Mouse (Mus musculus) heart, postnatal 0 days (tissue): ENCODE results near the gene Neurod2. TPM values are rescaled to one million over a fixed set of nuclear protein-coding genes. Genes with fewer than 3 reads are reported as not detected.

ENCODE experiments used
- ATAC-seq: fragments of 200-750 bp; cut with Nextera tagmentation; 2 replicates; pipeline ENCODE4 v1.8.0; 2017; ENCODE audit warnings: low read depth, moderate number of reproducible peaks, moderate library complexity; ENCODE audit not compliant: insufficient read depth
- DNase-seq: peaks from one replicate; pipeline ENCODE4 v3.0.0-alpha.2; 2016; ENCODE audit warnings: low spot score
- H3K27ac ChIP-seq: fragments of 300-500 bp; sonication (generic); 2 replicates; pipeline ENCODE4 v1.5.1; 2014; ENCODE audit warnings: low read depth, mild to moderate bottlenecking
- H3K27me3 ChIP-seq: fragments of 300-500 bp; sonication (generic); 2 replicates; pipeline ENCODE4 v1.6.1; 2014; ENCODE audit warnings: low read length, mixed read lengths; ENCODE audit not compliant: control insufficient read depth, insufficient read depth
- H3K36me3 ChIP-seq: fragments of 300-500 bp; sonication (generic); replicated peaks from 2 replicates; pipeline ENCODE4 v1.6.1; 2014; ENCODE audit warnings: low read length, mixed read lengths; ENCODE audit not compliant: control insufficient read depth, insufficient read depth
- H3K4me1 ChIP-seq: fragments of 300-500 bp; sonication (generic); 2 replicates; pipeline ENCODE4 v1.6.1; 2014; ENCODE audit warnings: antibody characterized with exemption; ENCODE audit not compliant: control insufficient read depth, insufficient read depth
- H3K4me2 ChIP-seq: fragments of 300-500 bp; sonication (generic); 2 replicates; pipeline ENCODE4 v1.6.1; 2014; ENCODE audit warnings: low read depth, mild to moderate bottlenecking, low read length, moderate library complexity
- H3K4me3 ChIP-seq: fragments of 300-500 bp; sonication (generic); 2 replicates; pipeline ENCODE4 v1.5.1; 2014; ENCODE audit warnings: low read depth, low read length
- H3K9ac ChIP-seq: fragments of 300-500 bp; sonication (generic); replicated peaks from 2 replicates; pipeline ENCODE4 v1.6.1; 2014; ENCODE audit warnings: low read depth, low read length, mixed read lengths
- H3K9me3 ChIP-seq: fragments of 300-500 bp; sonication (generic); replicated peaks from 2 replicates; pipeline ENCODE4 v1.6.1; 2016; ENCODE audit warnings: low read length; ENCODE audit not compliant: control insufficient read depth
- CTCF ChIP-seq: IDR thresholded peaks from 2 replicates; pipeline ENCODE4 v1.5.1; 2016; ENCODE audit warnings: antibody characterized with exemption, control low read depth, low read depth
- EP300 ChIP-seq: IDR thresholded peaks from 2 replicates; pipeline ENCODE4 v1.6.1; 2016; ENCODE audit warnings: antibody characterized with exemption, low read depth
- WGBS: fragments of 180-500 bp; shearing (Covaris S2); extraction: QIAGEN DNeasy Blood & Tissue Kit; methylation state at CpG from one replicate; pipeline ENCODE4 v1.1.7; 2014; 5-methylcytosine and 5-hydroxymethylcytosine counted together
- polyA plus RNA-seq: library from polyadenylated mRNA; unstranded; fragments of >200 nt; fragmentation: Nextera tagmentation; extraction: Ambion mirVana; gene quantifications from 2 replicates; pipeline ENCODE4 v1.2.1, GENCODE M21; 2015
- total RNA-seq: library from RNA; depleted of rRNA; stranded (reverse); fragments of >200 nt; gene quantifications from 2 replicates; pipeline ENCODE4 v1.2.3, GENCODE M21; 2014; ENCODE audit warnings: low replicate concordance

The Neurod2 gene
- total and polyA plus RNA-seq, 2 experiments from 2014 or later: not detected

GRCm38 (mm10) chr11:98331401-98331800, 2.0 kb upstream of the Neurod2 start:
- no peak for DNase-seq
- Histone ChIP-seq H3K9me3 (no peaks in the 10 kb centered on the region), H3K4me2 (no peak overlapping the region), H3K36me3 (no peaks in the 10 kb centered on the region), H3K4me3 (no peak overlapping the region), H3K27me3 (peaks cover 99% of the 10 kb centered on the region), H3K4me1 (peaks cover 16% of the 10 kb centered on the region), H3K27ac (no peak overlapping the region), H3K9ac (no peak overlapping the region)
- ATAC-seq: no peak
- TF ChIP-seq EP300 (no peak), CTCF (no peak)
- WGBS: 40% methylated on average over 1 of the region's 1 CpGs

- Histone ChIP-seq H3K27ac (no peak overlapping the region), H3K9me3 (no peaks in the 10 kb centered on the region), H3K4me1 (peaks cover 16% of the 10 kb centered on the region), H3K27me3 (peaks cover 99% of the 10 kb centered on the region), H3K4me2 (no peak overlapping the region), H3K36me3 (no peaks in the 10 kb centered on the region), H3K4me3 (no peak overlapping the region), H3K9ac (no peak overlapping the region)
- TF ChIP-seq EP300: no peak
- TF ChIP-seq CTCF: no peak
- 43% methylated on average over 2 of the region's 2 CpGs for WGBS
- no peak for DNase-seq
- ATAC-seq: no peak
Measured at GRCm38 (mm10) chr11:98330745-98331204, 1.3 kb upstream of the Neurod2 start.

DNA sequence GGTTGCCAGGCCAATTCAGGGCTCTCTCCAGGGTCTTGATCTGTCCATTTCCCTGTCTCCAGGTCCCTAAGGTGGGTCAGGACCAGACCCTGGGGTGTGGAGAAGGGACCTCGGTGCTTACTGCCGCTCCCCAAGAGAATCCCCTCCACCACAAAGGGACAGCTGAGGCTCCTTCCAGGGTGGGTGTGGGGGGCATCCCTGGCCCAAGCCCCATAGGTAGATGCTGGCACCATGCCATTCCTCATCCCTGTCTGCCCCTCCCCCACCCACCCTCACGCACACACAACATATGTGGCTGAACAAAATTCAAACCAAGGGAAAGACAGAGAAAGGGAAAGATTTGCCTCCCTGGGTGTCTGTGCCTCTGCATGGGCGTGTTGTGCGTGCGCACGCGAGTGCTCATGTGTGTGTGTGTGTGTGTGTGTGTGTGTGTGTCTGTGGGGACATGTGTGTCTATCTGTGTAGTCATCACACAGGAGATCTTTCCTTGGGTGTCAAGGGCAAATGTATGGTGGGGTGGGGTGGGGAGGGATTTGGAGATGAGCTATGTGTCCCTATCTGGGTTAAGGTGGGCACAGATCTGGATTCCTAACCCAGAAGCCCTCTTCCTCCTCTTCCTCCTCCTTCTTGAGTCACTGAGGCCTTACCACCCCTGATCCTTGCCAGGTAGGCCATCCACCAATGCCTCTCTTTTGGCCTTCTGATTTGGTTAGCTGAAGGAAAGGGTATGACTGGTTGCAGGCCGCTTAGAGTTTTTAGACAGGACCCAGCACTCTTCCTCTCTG, 704 bp upstream of the Neurod2 start:
- ATAC-seq (no peak), DNase-seq (no peak)
- Histone ChIP-seq H3K4me3 (no peak overlapping the region), H3K9me3 (no peaks in the 10 kb centered on the region), H3K27me3 (peaks cover 99% of the 10 kb centered on the region), H3K27ac (no peak overlapping the region), H3K4me2 (no peak overlapping the region), H3K36me3 (no peaks in the 10 kb centered on the region), H3K4me1 (peaks cover 16% of the 10 kb centered on the region), H3K9ac (no peak overlapping the region)
- WGBS: 43% methylated on average over 9 of the region's 9 CpGs
- no peak for TF ChIP-seq EP300
- TF ChIP-seq CTCF: no peak

- Histone ChIP-seq H3K4me2 (peak overlapping the region; percentile 47), H3K27me3 (peaks cover 99% of the 10 kb centered on the region), H3K4me3 (peak overlapping the region; percentile 33), H3K9me3 (no peaks in the 10 kb centered on the region), H3K27ac (no peak overlapping the region), H3K9ac (no peak overlapping the region), H3K4me1 (peaks cover 16% of the 10 kb centered on the region), H3K36me3 (no peaks in the 10 kb centered on the region)
- DNase-seq (no peak), ATAC-seq (no peak)
- TF ChIP-seq EP300: no peak
- TF ChIP-seq CTCF: no peak
- WGBS: 2% methylated on average over 53 of the region's 56 CpGs
Measured at GRCm38 (mm10) chr11:98328371-98329069, 928 bp downstream of the Neurod2 start.

DNA sequence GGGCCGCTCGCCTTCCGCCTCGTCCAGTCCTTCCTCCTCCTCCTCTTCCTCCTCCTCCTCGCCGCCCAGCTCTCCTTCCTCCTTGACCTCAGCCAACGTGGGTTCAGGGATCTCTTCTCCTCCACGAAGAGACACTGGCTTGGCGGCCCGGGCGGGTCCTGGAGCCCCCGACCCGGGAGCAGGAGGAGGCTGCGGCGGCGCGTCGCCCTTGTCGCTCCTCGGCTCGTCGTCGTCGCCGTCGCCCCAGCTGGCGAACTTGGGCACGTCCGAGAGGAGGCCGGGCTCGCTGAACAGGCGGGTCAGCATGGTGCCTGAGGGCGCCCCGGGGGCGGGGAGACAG, 1.4 kb downstream of the Neurod2 start:
- peaks cover 16% of the 10 kb centered on the region for H3K4me1 ChIP-seq
- WGBS: under 1% methylated on average over 34 of the region's 35 CpGs
- H3K9me3 ChIP-seq: no peaks in the 10 kb centered on the region
- ATAC-seq (no peak), DNase-seq (no peak)
- H3K27ac ChIP-seq: no peak overlapping the region
- H3K27me3 ChIP-seq: peaks cover 99% of the 10 kb centered on the region
- H3K9ac ChIP-seq: no peak overlapping the region
- H3K36me3 ChIP-seq: no peaks in the 10 kb centered on the region
- peak overlapping the region; percentile 47 for H3K4me2 ChIP-seq
- TF ChIP-seq EP300 (no peak), CTCF (no peak)
- H3K4me3 ChIP-seq: peak overlapping the region; percentile 33
